Mouse (Mus musculus) megakaryocyte, embryonic 14.5 days (primary cell): ENCODE data around the gene Nptn.

Experiments used
- FLI1 ChIP-seq: IDR thresholded peaks from 2 replicates; pipeline ENCODE4 v1.6.1; 2012; ENCODE audit warnings: low read length, inconsistent platforms, mixed read lengths
- GATA1 ChIP-seq: IDR thresholded peaks from 3 replicates; pipeline ENCODE4 v1.6.1; 2012; ENCODE audit warnings: mixed read lengths, low read length, inconsistent platforms, borderline replicate concordance

GRCm38 (mm10) chr9:58683372-58683771 lies 101.3 kb downstream of the Nptn start:
- TF ChIP-seq GATA1 (no peak), FLI1 (no peak)
